Comparison of ENCODE assay signal across 8 mouse cellular contexts in genomic region chr5:137032033-137032421, GRCm38 (mm10). TPM values are rescaled to one million over a fixed set of nuclear protein-coding genes. Genes with fewer than 3 reads are reported as not detected.
DNase-seq lines count a peak whose midpoint lies in the region; ATAC-seq and TF ChIP-seq lines count a peak whose summit lies in the region.

No protein-coding gene starts in this region.

- H3K4me2 ChIP-seq in kidney, embryonic 16.5 days (replicated peaks; ENCODE audit: low read depth, low read length): peak overlapping the region; percentile 99
- peak overlapping the region; percentile 85 for H3K4me2 ChIP-seq in forebrain, embryonic 11.5 days (ENCODE audit: low read depth, low read length, severe bottlenecking)
- H3K4me2 ChIP-seq in intestine, postnatal 0 days (replicated peaks; ENCODE audit: low read depth): peak overlapping the region; percentile 78
- peak overlapping the region; percentile 85 for H3K4me2 ChIP-seq in lung, embryonic 16.5 days (ENCODE audit: low read depth, low read length)

- no peak for ATAC-seq in kidney, embryonic 16.5 days (ENCODE audit: low FRiP score, low TSS enrichment)
- no peak for ATAC-seq in forebrain, embryonic 11.5 days (replicated peaks; ENCODE audit: low FRiP score)
- no peak for ATAC-seq in intestine, postnatal 0 days
- no peak; the same call in 1 of the 2 replicates for ATAC-seq in lung, embryonic 16.5 days (ENCODE audit: low read depth)

- H3K27ac ChIP-seq in kidney, embryonic 16.5 days (ENCODE audit: low read length): no peak overlapping the region
- H3K27ac ChIP-seq in forebrain, embryonic 11.5 days (ENCODE audit: low read depth, low read length): no peak overlapping the region
- no peak overlapping the region for H3K27ac ChIP-seq in intestine, postnatal 0 days (ENCODE audit: low read depth, low read length)
- H3K27ac ChIP-seq in lung, embryonic 16.5 days (ENCODE audit: low read length): no peak overlapping the region

- H3K36me3 ChIP-seq in kidney, embryonic 16.5 days (ENCODE audit: insufficient read depth, low read length): peaks cover 2% of the 10 kb centered on the region
- H3K36me3 ChIP-seq in forebrain, embryonic 11.5 days (ENCODE audit: control insufficient read depth, insufficient read depth, low read length): no peaks in the 10 kb centered on the region; the same call in 1 of the 2 replicates
- peaks cover 20% of the 10 kb centered on the region for H3K36me3 ChIP-seq in intestine, postnatal 0 days (ENCODE audit: control insufficient read depth, insufficient read depth)
- H3K36me3 ChIP-seq in lung, embryonic 16.5 days (ENCODE audit: control insufficient read depth, insufficient read depth, low read length): peaks cover 15% of the 10 kb centered on the region

- peaks cover 40% of the 10 kb centered on the region for H3K4me1 ChIP-seq in kidney, embryonic 16.5 days (ENCODE audit: insufficient read depth, low read length)
- peaks cover 23% of the 10 kb centered on the region; the same call in 1 of the 2 replicates for H3K4me1 ChIP-seq in forebrain, embryonic 11.5 days (replicated peaks; ENCODE audit: control insufficient read depth, insufficient read depth, low read length)
- peaks cover 8% of the 10 kb centered on the region; the same call in 1 of the 2 replicates for H3K4me1 ChIP-seq in intestine, postnatal 0 days (replicated peaks; ENCODE audit: control insufficient read depth, insufficient read depth, low read length)
- peaks cover 26% of the 10 kb centered on the region for H3K4me1 ChIP-seq in lung, embryonic 16.5 days (replicated peaks; ENCODE audit: control insufficient read depth, insufficient read depth, low read length)

- WGBS in kidney, embryonic 16.5 days: 0% methylated on average over 28 of the region's 33 CpGs
- under 1% methylated on average over 28 of the region's 33 CpGs for WGBS in forebrain, embryonic 11.5 days
- WGBS in intestine, postnatal 0 days: under 1% methylated on average over 32 of the region's 33 CpGs
- WGBS in lung, embryonic 16.5 days: under 1% methylated on average over 29 of the region's 33 CpGs

- no peaks in the 10 kb centered on the region for H3K9me3 ChIP-seq in kidney, embryonic 16.5 days (ENCODE audit: low read length)
- no peaks in the 10 kb centered on the region for H3K9me3 ChIP-seq in forebrain, embryonic 11.5 days (ENCODE audit: control insufficient read depth, low read length)
- H3K9me3 ChIP-seq in intestine, postnatal 0 days (ENCODE audit: control insufficient read depth): no peaks in the 10 kb centered on the region
- H3K9me3 ChIP-seq in lung, embryonic 16.5 days (ENCODE audit: control insufficient read depth, low read length): no peaks in the 10 kb centered on the region

- H3K9ac ChIP-seq in kidney, embryonic 16.5 days (replicated peaks; ENCODE audit: low read length): peak overlapping the region; percentile 32; the same call in 1 of the 2 replicates
- H3K9ac ChIP-seq in forebrain, embryonic 11.5 days (ENCODE audit: low read length): peak overlapping the region; percentile 32; the same call in 1 of the 2 replicates
- no peak overlapping the region for H3K9ac ChIP-seq in intestine, postnatal 0 days (ENCODE audit: low read depth, low read length)
- no peak overlapping the region for H3K9ac ChIP-seq in lung, embryonic 16.5 days (ENCODE audit: low read length)

- peak overlapping the region; percentile 51 for H3K4me3 ChIP-seq in kidney, embryonic 16.5 days (ENCODE audit: low read length)
- peak overlapping the region; percentile 37 for H3K4me3 ChIP-seq in forebrain, embryonic 11.5 days (ENCODE audit: low read depth, low read length)
- H3K4me3 ChIP-seq in intestine, postnatal 0 days (ENCODE audit: low read depth, low read length): peak overlapping the region; percentile 38
- peak overlapping the region; percentile 43 for H3K4me3 ChIP-seq in lung, embryonic 16.5 days (ENCODE audit: low read length)

- TF ChIP-seq CTCF in intestine, postnatal 0 days (IDR thresholded peaks at IDR 0.05; ENCODE audit: low read depth): peak; percentile 40

- no peak for DNase-seq in kidney, adult 11 months
- peak; percentile 54 for DNase-seq in R1 (ENCODE audit: low read depth, low spot score)
- DNase-seq in forebrain, embryonic 11.5 days (ENCODE audit: low spot score): peak; percentile 63
- DNase-seq in right cerebral cortex, postnatal 4 days: peak; percentile 57
- DNase-seq in adrenal gland, adult 18-20 months (ENCODE audit: low spot score in 2 of 2): no peak

- H3K27me3 ChIP-seq in kidney, embryonic 16.5 days (ENCODE audit: insufficient read depth, low read length): peaks cover 49% of the 10 kb centered on the region
- H3K27me3 ChIP-seq in forebrain, embryonic 11.5 days (ENCODE audit: control insufficient read depth, insufficient read depth, low read length): peaks cover 45% of the 10 kb centered on the region
- H3K27me3 ChIP-seq in intestine, postnatal 0 days (replicated peaks; ENCODE audit: control insufficient read depth, insufficient read depth, low read length): peaks cover 48% of the 10 kb centered on the region
- H3K27me3 ChIP-seq in lung, embryonic 16.5 days (ENCODE audit: control insufficient read depth, insufficient read depth, low read depth, low read length): peaks cover 51% of the 10 kb centered on the region

RNA-seq across cellular contexts. Expression of gene Vgf, which starts 5.8 kb away (rescaled TPM):
- 0.24 and 0.28 TPM in 2 replicates for polyA plus RNA-seq in kidney, embryonic 16.5 days (2015; fragmentation: Nextera tagmentation; extraction: Ambion mirVana)
- polyA plus RNA-seq in forebrain, embryonic 11.5 days (2014; fragmentation: Nextera tagmentation; extraction: Ambion mirVana): 0.32 TPM in 1 of 2 replicates, not detected in the other
- polyA plus RNA-seq in intestine, postnatal 0 days (2015; fragmentation: Nextera tagmentation; extraction: Ambion mirVana): 1.3 and 1.6 TPM in 2 replicates
- polyA plus RNA-seq in lung, embryonic 16.5 days (2015; fragmentation: Nextera tagmentation; extraction: Ambion mirVana): 0.13 TPM in 1 of 2 replicates, not detected in the other
- 10 to 100 TPM; 12.8 to 15.6 TPM for total RNA-seq in adrenal gland, adult 18-20 months (2021)

RNA-seq across cellular contexts. Expression of gene Ap1s1, which starts 13.9 kb away (rescaled TPM):
- 201 TPM in 2 replicates for polyA plus RNA-seq in kidney, embryonic 16.5 days (2015; fragmentation: Nextera tagmentation; extraction: Ambion mirVana)
- polyA plus RNA-seq in forebrain, embryonic 11.5 days (2014; fragmentation: Nextera tagmentation; extraction: Ambion mirVana): 187 and 207 TPM in 2 replicates
- polyA plus RNA-seq in intestine, postnatal 0 days (2015; fragmentation: Nextera tagmentation; extraction: Ambion mirVana): 229 and 232 TPM in 2 replicates
- 191 and 206 TPM in 2 replicates for polyA plus RNA-seq in lung, embryonic 16.5 days (2015; fragmentation: Nextera tagmentation; extraction: Ambion mirVana)
- 10 to 100 TPM; 90.6 to 96.8 TPM for total RNA-seq in adrenal gland, adult 18-20 months (2021)

RNA-seq across cellular contexts. Expression of gene Serpine1, which starts 40.0 kb away (rescaled TPM):
- 0.29 and 0.53 TPM in 2 replicates for polyA plus RNA-seq in kidney, embryonic 16.5 days (2015; fragmentation: Nextera tagmentation; extraction: Ambion mirVana)
- polyA plus RNA-seq in forebrain, embryonic 11.5 days (2014; fragmentation: Nextera tagmentation; extraction: Ambion mirVana): 0.20 TPM in 1 of 2 replicates, not detected in the other
- 0.20 and 0.22 TPM in 2 replicates for polyA plus RNA-seq in intestine, postnatal 0 days (2015; fragmentation: Nextera tagmentation; extraction: Ambion mirVana)
- 0.93 and 1.1 TPM in 2 replicates for polyA plus RNA-seq in lung, embryonic 16.5 days (2015; fragmentation: Nextera tagmentation; extraction: Ambion mirVana)
- total RNA-seq in adrenal gland, adult 18-20 months (2021): 10 to 100 TPM in 1 of 2 experiments, 1 to 10 TPM in 1; 3.3 to 17.1 TPM

RNA-seq across cellular contexts. Expression of gene Znhit1, which starts 44.2 kb away (rescaled TPM):
- polyA plus RNA-seq in kidney, embryonic 16.5 days (2015; fragmentation: Nextera tagmentation; extraction: Ambion mirVana): 90.5 and 97.7 TPM in 2 replicates
- 93.4 and 99.5 TPM in 2 replicates for polyA plus RNA-seq in forebrain, embryonic 11.5 days (2014; fragmentation: Nextera tagmentation; extraction: Ambion mirVana)
- 84.6 and 91.1 TPM in 2 replicates for polyA plus RNA-seq in intestine, postnatal 0 days (2015; fragmentation: Nextera tagmentation; extraction: Ambion mirVana)
- 113 and 115 TPM in 2 replicates for polyA plus RNA-seq in lung, embryonic 16.5 days (2015; fragmentation: Nextera tagmentation; extraction: Ambion mirVana)
- total RNA-seq in adrenal gland, adult 18-20 months (2021): 10 to 100 TPM; 87.2 to 93.5 TPM

RNA-seq across cellular contexts. Expression of gene Plod3, which starts 45.2 kb away (rescaled TPM):
- polyA plus RNA-seq in kidney, embryonic 16.5 days (2015; fragmentation: Nextera tagmentation; extraction: Ambion mirVana): 59.7 and 64.4 TPM in 2 replicates
- polyA plus RNA-seq in forebrain, embryonic 11.5 days (2014; fragmentation: Nextera tagmentation; extraction: Ambion mirVana): 29.1 and 30.7 TPM in 2 replicates
- polyA plus RNA-seq in intestine, postnatal 0 days (2015; fragmentation: Nextera tagmentation; extraction: Ambion mirVana): 11.1 and 11.8 TPM in 2 replicates
- polyA plus RNA-seq in lung, embryonic 16.5 days (2015; fragmentation: Nextera tagmentation; extraction: Ambion mirVana): 56.1 and 63.0 TPM in 2 replicates
- total RNA-seq in adrenal gland, adult 18-20 months (2021): 10 to 100 TPM; 68.7 to 72.3 TPM

Comparison
In these comparisons a context has a peak if more than half of its experiments do, and no peak if none do; other contexts are left out.
1. H3K9ac ChIP-seq: peak in kidney, embryonic 16.5 days (single experiment) and forebrain, embryonic 11.5 days (single experiment); none in intestine, postnatal 0 days (single experiment) and lung, embryonic 16.5 days (single experiment).
2. DNase-seq: peak in R1 (single experiment), forebrain, embryonic 11.5 days (single experiment) and right cerebral cortex, postnatal 4 days (single experiment); none in kidney, adult 11 months (single experiment) and adrenal gland, adult 18-20 months (0 of 2).
3. Peak in every context shown above with its lines, with median percentiles within 50 percentile points of each other: H3K4me2 ChIP-seq and H3K4me3 ChIP-seq.